Comparison of ENCODE assay signal across 9 mouse cellular contexts in the genomic region with DNA sequence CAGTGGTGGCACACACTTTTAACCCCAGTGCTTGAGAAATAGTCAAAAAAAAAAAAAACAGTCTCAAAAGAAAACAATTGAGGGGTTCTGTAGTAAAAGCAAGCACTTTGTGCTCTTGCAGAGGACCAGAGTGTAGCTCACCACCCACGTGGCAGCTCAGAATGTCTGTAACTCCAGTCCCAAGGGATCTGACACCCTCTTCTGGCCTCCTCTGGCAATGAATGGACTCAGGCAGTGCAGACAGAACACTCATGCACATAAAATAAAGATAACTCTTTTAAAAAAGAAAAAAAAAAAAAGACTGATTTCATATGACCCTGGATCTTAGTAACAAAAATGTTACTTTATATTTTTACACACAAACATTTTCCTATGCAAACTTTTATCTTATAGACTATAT. TPM values are rescaled to one million over a fixed set of nuclear protein-coding genes. Genes with fewer than 3 reads are reported as not detected.
DNase-seq lines count a peak whose midpoint lies in the region; TF ChIP-seq lines count a peak whose summit lies in the region.
"Had no signal": no experiment of that assay in that cellular context is flagged by ENCODE, and none has a peak within 500 bp of the region (broad histone marks: within the 10 kb centered on the region; RNA-seq: fewer than 3 reads in every experiment).

No protein-coding gene starts in this region.

- peak; percentile 59 for DNase-seq in embryo, embryonic 10 days (ENCODE audit: low spot score)
- DNase-seq in embryo, embryonic 9.5 days (ENCODE audit: extremely low spot score): no peak
- DNase-seq in left cerebral cortex, postnatal 4 days: peak; percentile 3
- no peak for DNase-seq in left cerebral cortex, postnatal 10 days (ENCODE audit: extremely low spot score in 1 of 2, low spot score in 2 of 2)
- DNase-seq in CH12.LX (ENCODE audit: extremely low read depth): peak; percentile 89
- DNase-seq in lung, postnatal 36 days: peak; percentile 26
- DNase-seq in urinary bladder, postnatal 36 days (ENCODE audit: low spot score in 2 of 2): no peak
- DNase-seq in layer of hippocampus, postnatal 36 days: no peak

- H3K4me1 ChIP-seq in CH12.LX (ENCODE audit: control insufficient read depth in 1 of 2, insufficient read depth in 2 of 2): peaks cover 4 to 59% of the 10 kb centered on the region in 2 experiments
- H3K4me1 ChIP-seq: neural tube, embryonic 12.5 days had no signal

- peak in 1 of 2 experiments; percentile 75; a peak in 2 of 4 replicates for TF ChIP-seq CTCF in CH12.LX (conservative IDR thresholded peaks at IDR 0.05 in 1 of 2, IDR thresholded peaks at IDR 0.05 in 1 of 2; ENCODE audit: low read depth in 2 of 2, low read length in 2 of 2)

- no peak for TF ChIP-seq POLR2A in CH12.LX (IDR thresholded peaks at IDR 0.05; ENCODE audit: low read depth, low read length)

- in situ Hi-C loops in CH12.LX (cut with MboI; ENCODE audit: low pct_ligation_motif_present, low pct_unique_long_range_greater_than_20kb, low sequenced_read_pairs): no loop called here

- TF ChIP-seq EP300 in CH12.LX (IDR thresholded peaks at IDR 0.05; ENCODE audit: low read length): peak; percentile 54; the same call in 1 of the 2 replicates

- H3K36me3 ChIP-seq in CH12.LX (replicated peaks in 1 of 2; ENCODE audit: control insufficient read depth in 1 of 2, insufficient read depth in 1 of 2, low read length in 1 of 2): peaks cover 5 to 25% of the 10 kb centered on the region in 2 experiments
- H3K36me3 ChIP-seq: neural tube, embryonic 12.5 days had no signal

- no peaks in the 10 kb centered on the region for H3K27me3 ChIP-seq in CH12.LX (replicated peaks)
- H3K27me3 ChIP-seq: neural tube, embryonic 12.5 days had no signal

- peak; percentile 65 for TF ChIP-seq RAD21 in CH12.LX (IDR thresholded peaks at IDR 0.05; ENCODE audit: low read depth, low read length)

- no peak overlapping the region for H3K4me2 ChIP-seq in CH12.LX (ENCODE audit: insufficient read depth, low read depth, poor library complexity, severe bottlenecking)
- H3K4me2 ChIP-seq: neural tube, embryonic 12.5 days had no signal

- H3K9me3 ChIP-seq in CH12.LX (replicated peaks; ENCODE audit: low read length): no peaks in the 10 kb centered on the region
- H3K9me3 ChIP-seq: neural tube, embryonic 12.5 days had no signal

- H3K9ac ChIP-seq in CH12.LX (ENCODE audit: insufficient read depth, low read depth): no peak overlapping the region
- H3K9ac ChIP-seq: neural tube, embryonic 12.5 days had no signal

- dilution Hi-C loops in CH12.LX (cut with MboI; ENCODE audit: extremely low pct_ligation_motif_present, extremely low pct_unique_long_range_greater_than_20kb, low sequenced_read_pairs): no loop called here

- no peak overlapping the region for H3K4me3 ChIP-seq in CH12.LX (replicated peaks in 1 of 3; ENCODE audit: low read depth in 2 of 3, low read length in 2 of 3, poor library complexity in 1 of 3)
- H3K4me3 ChIP-seq: neural tube, embryonic 12.5 days had no signal

- peaks cover 4% of the 10 kb centered on the region for H3K79me2 ChIP-seq in CH12.LX (replicated peaks; ENCODE audit: control insufficient read depth, extremely low read depth, insufficient read depth, poor library complexity, severe bottlenecking)

- intact Hi-C loops in left cerebral cortex, postnatal 4 days (cut with DNase I): no loop called here
- intact Hi-C loops in left cerebral cortex, postnatal 10 days (cut with DNase I): no loop called here

- H3K27ac ChIP-seq in CH12.LX (ENCODE audit: insufficient read depth, low read depth): no peak overlapping the region
- H3K27ac ChIP-seq: neural tube, embryonic 12.5 days had no signal

TF ChIP-seq in CH12.LX, 34 proteins besides CTCF, POLR2A, EP300 and RAD21:
- TF ChIP-seq MAFK (IDR thresholded peaks at IDR 0.05; ENCODE audit: insufficient replicate concordance, low read length): no peak
- TF ChIP-seq PAX5 (IDR thresholded peaks at IDR 0.05; ENCODE audit: low read length): no peak
- peak; percentile 62 for TF ChIP-seq ZNF384 (IDR thresholded peaks at IDR 0.05; ENCODE audit: low read depth, low read length)
- no peak for TF ChIP-seq ETS1 (conservative IDR thresholded peaks at IDR 0.05; ENCODE audit: low read depth, low read length)
- TF ChIP-seq NRF1 (IDR thresholded peaks at IDR 0.05; ENCODE audit: low read depth, low read length): no peak
- TF ChIP-seq MYC (IDR thresholded peaks at IDR 0.05; ENCODE audit: low read depth, low read length): peak; percentile 100
- no peak for TF ChIP-seq RCOR1 (conservative IDR thresholded peaks at IDR 0.05; ENCODE audit: low read depth, low read length)
- TF ChIP-seq ZKSCAN1 (IDR thresholded peaks at IDR 0.05; ENCODE audit: borderline replicate concordance, low read depth, low read length): no peak
- no peak for TF ChIP-seq JUND (conservative IDR thresholded peaks at IDR 0.05; ENCODE audit: low read depth, low read length)
- TF ChIP-seq TCF12 (IDR thresholded peaks at IDR 0.05; ENCODE audit: low read depth, low read length): no peak
- no peak for TF ChIP-seq TBP (conservative IDR thresholded peaks at IDR 0.05; ENCODE audit: low read depth, low read length)
- no peak for TF ChIP-seq MAZ (IDR thresholded peaks at IDR 0.05; ENCODE audit: low read depth, low read length)
- peak; percentile 63 for TF ChIP-seq SMC3 (IDR thresholded peaks at IDR 0.05; ENCODE audit: low read depth, low read length)
- TF ChIP-seq IRF4 (IDR thresholded peaks at IDR 0.05; ENCODE audit: low read depth, low read length): peak; percentile 30; the same call in 1 of the 2 replicates
- no peak for TF ChIP-seq MEF2A (IDR thresholded peaks at IDR 0.05; ENCODE audit: borderline replicate concordance, low read depth, low read length)
- 0 out of 2 replicates have a peak, but pooled peaks have one; percentile 30 for TF ChIP-seq USF2 (conservative IDR thresholded peaks at IDR 0.05; ENCODE audit: low read depth, low read length)
- no peak for TF ChIP-seq POLR2AphosphoS2 (IDR thresholded peaks at IDR 0.05; ENCODE audit: low read depth, low read length)
- no peak for TF ChIP-seq ZC3H11A (IDR thresholded peaks at IDR 0.05; ENCODE audit: low read depth, low read length)
- TF ChIP-seq E2F4 (IDR thresholded peaks at IDR 0.05; ENCODE audit: insufficient replicate concordance, low read depth, low read length): no peak
- TF ChIP-seq USF1 (IDR thresholded peaks at IDR 0.05; ENCODE audit: low read depth, low read length): peak; percentile 19; the same call in 1 of the 2 replicates
- TF ChIP-seq HCFC1 (IDR thresholded peaks at IDR 0.05; ENCODE audit: low read depth, low read length): no peak
- TF ChIP-seq KAT2A (IDR thresholded peaks at IDR 0.05; ENCODE audit: insufficient replicate concordance, low read length): 0 out of 2 replicates have a peak, but pooled peaks have one; percentile 56
- peak; percentile 39; the same call in 1 of the 2 replicates for TF ChIP-seq BHLHE40 (IDR thresholded peaks at IDR 0.05; ENCODE audit: low read depth, low read length)
- TF ChIP-seq ZMIZ1 (IDR thresholded peaks at IDR 0.05; ENCODE audit: low read depth, low read length): no peak
- TF ChIP-seq CHD1 (IDR thresholded peaks at IDR 0.05; ENCODE audit: low read depth, low read length): no peak
- peak; percentile 76; the same call in 1 of the 2 replicates for TF ChIP-seq SIN3A (IDR thresholded peaks at IDR 0.05; ENCODE audit: low read length)
- no peak for TF ChIP-seq JUN (IDR thresholded peaks at IDR 0.05; ENCODE audit: insufficient read depth, low read depth, low read length)
- no peak for TF ChIP-seq UBTF (IDR thresholded peaks at IDR 0.05; ENCODE audit: low read depth, low read length)
- TF ChIP-seq MXI1 (IDR thresholded peaks at IDR 0.05; ENCODE audit: low read depth, low read length): peak; percentile 96
- peak; percentile 96 for TF ChIP-seq MAX (IDR thresholded peaks at IDR 0.05; ENCODE audit: low read length)
- TF ChIP-seq ELF1 (IDR thresholded peaks at IDR 0.05; ENCODE audit: low read depth, low read length): no peak
- no peak for TF ChIP-seq NELFE (IDR thresholded peaks at IDR 0.05; ENCODE audit: low read depth, low read length)
- TF ChIP-seq CHD2 (IDR thresholded peaks at IDR 0.05; ENCODE audit: low read length): no peak
- TF ChIP-seq GABPA (IDR thresholded peaks at IDR 0.05; ENCODE audit: insufficient replicate concordance, low read depth, low read length): no peak

RNA-seq across cellular contexts. Expression of gene Bbx, which starts 12.1 kb away (rescaled TPM):
- 10 to 100 TPM in 1 of 2 experiments, 1 to 10 TPM in 1; 9.1 to 10.3 TPM for total RNA-seq in left cerebral cortex, postnatal 4 days (2021)
- total RNA-seq in left cerebral cortex, postnatal 10 days (2021): 1 to 10 TPM; 8.8 to 9.3 TPM
- 22.1 and 26.2 TPM in 2 replicates for total RNA-seq in CH12.LX (2012; rRNA removed)
- 20.6 and 22.1 TPM in 2 replicates for total RNA-seq in CH12.LX (2014; rRNA removed)
- polyA plus RNA-seq in CH12.LX (2012; ENCODE audit: insufficient read length, low read depth): 20.7 and 21.6 TPM in 2 replicates
- 10 to 100 TPM; 25.5 to 27.5 TPM for total RNA-seq in layer of hippocampus, postnatal 36 days (2021)

Comparison
In these comparisons a context has a peak if more than half of its experiments do, and no peak if none do; other contexts are left out.
1. DNase-seq: peak in embryo, embryonic 10 days (single experiment), left cerebral cortex, postnatal 4 days (single experiment), CH12.LX (single experiment) and lung, postnatal 36 days (single experiment); none in embryo, embryonic 9.5 days (single experiment), left cerebral cortex, postnatal 10 days (0 of 2), urinary bladder, postnatal 36 days (0 of 2) and layer of hippocampus, postnatal 36 days (0 of 2).